13 mouse cellular contexts compared by ENCODE assay signal in genomic region chr11:34836272-34836671, GRCm38 (mm10). TPM values are rescaled to one million over a fixed set of nuclear protein-coding genes. Genes with fewer than 3 reads are reported as not detected.
A peak's percentile ranks its signal among the peaks of the same experiment; 100 is the strongest.
DNase-seq lines count a peak whose midpoint lies in the region; ATAC-seq and TF ChIP-seq lines count a peak whose summit lies in the region.
"Had no signal": no experiment of that assay in that cellular context is flagged by ENCODE, and none has a peak within 500 bp of the region (broad histone marks: within the 10 kb centered on the region; RNA-seq: fewer than 3 reads in every experiment).

No protein-coding gene starts in this region.

- no peak overlapping the region for H3K27ac ChIP-seq in gastrocnemius, adult 2 months
- no peak overlapping the region for H3K27ac ChIP-seq in lung, embryonic 14.5 days (ENCODE audit: low read depth)
- no peak overlapping the region for H3K27ac ChIP-seq in MEL (ENCODE audit: control insufficient read depth, low read depth, low read length)

- H3K4me1 ChIP-seq in lung, embryonic 14.5 days (ENCODE audit: insufficient read depth): 0 out of 2 replicates have a peak, but pooled peaks cover 3% of the 10 kb centered on the region
- peaks cover 0 to 8% of the 10 kb centered on the region in 2 experiments; a peak in 2 of 4 replicates for H3K4me1 ChIP-seq in MEL (ENCODE audit: control insufficient read depth in 1 of 2, insufficient read depth in 2 of 2, low read length in 2 of 2)

- no peaks in the 10 kb centered on the region for H3K27me3 ChIP-seq in lung, embryonic 14.5 days (ENCODE audit: insufficient read depth, low read length)
- H3K27me3 ChIP-seq in MEL (ENCODE audit: control insufficient read depth in 1 of 2, insufficient read depth in 2 of 2, low read length in 2 of 2): peaks cover under 1 to 3% of the 10 kb centered on the region in 2 experiments; a peak in 3 of 4 replicates

- peak; percentile 61 for TF ChIP-seq RAD21 in MEL (IDR thresholded peaks at IDR 0.05; ENCODE audit: low read depth, low read length)

- H3K9me3 ChIP-seq in lung, embryonic 14.5 days (ENCODE audit: low read depth, low read length): no peaks in the 10 kb centered on the region
- H3K9me3 ChIP-seq in MEL (replicated peaks; ENCODE audit: insufficient read depth, low read length): no peaks in the 10 kb centered on the region
- H3K9me3 ChIP-seq: G1E had no signal

- DNase-seq in gastrocnemius, adult 2 months: no peak
- no peak for DNase-seq in gastrocnemius, postnatal 10 days
- peak; percentile 64 for DNase-seq in lung, embryonic 14.5 days
- no peak for DNase-seq in lung, postnatal 25 days (ENCODE audit: low spot score)
- peak; percentile 53 for DNase-seq in MEL (ENCODE audit: low read depth, low spot score)
- peak; percentile 54 for DNase-seq in retina, embryonic 14.5 days (ENCODE audit: low spot score)
- no peak for DNase-seq in urinary bladder, postnatal 36 days (ENCODE audit: low spot score in 2 of 2)
- DNase-seq: adrenal gland, postnatal 14 days; cerebellum, adult 18-20 months; lung, postnatal 10 days; thymus, postnatal 14 days had no signal

- H3K4me2 ChIP-seq in lung, embryonic 14.5 days: no peak overlapping the region

- H3K36me3 ChIP-seq in lung, embryonic 14.5 days (ENCODE audit: insufficient read depth): no peaks in the 10 kb centered on the region
- H3K36me3 ChIP-seq in MEL (ENCODE audit: control insufficient read depth in 1 of 2, insufficient read depth in 2 of 2, low read length in 2 of 2): peaks cover 0 to 14% of the 10 kb centered on the region in 2 experiments; a peak in 2 of 4 replicates

- H3K79me2 ChIP-seq in MEL (ENCODE audit: control insufficient read depth, insufficient read depth, low read length, poor library complexity): peaks cover 17% of the 10 kb centered on the region

- no peak for TF ChIP-seq EP300 in MEL (IDR thresholded peaks at IDR 0.05; ENCODE audit: low read depth in 1 of 2, low read length in 2 of 2)

- ATAC-seq in lung, embryonic 14.5 days (ENCODE audit: insufficient read depth): no peak
- no peak for ATAC-seq in frontal cortex, adult (ENCODE audit: low TSS enrichment)

- WGBS in lung, embryonic 14.5 days: 43% methylated on average over 2 of the region's 2 CpGs

- H3K9ac ChIP-seq in lung, embryonic 14.5 days: no peak overlapping the region
- H3K9ac ChIP-seq in MEL (ENCODE audit: control insufficient read depth, low read depth, low read length, poor library complexity, severe bottlenecking): no peak overlapping the region

- no peak overlapping the region for H3K4me3 ChIP-seq in gastrocnemius, adult 2 months
- H3K4me3 ChIP-seq in lung, embryonic 14.5 days (ENCODE audit: low read depth, low read length): no peak overlapping the region
- H3K4me3 ChIP-seq in MEL (ENCODE audit: control insufficient read depth in 1 of 2, insufficient read depth in 1 of 2, low read depth in 2 of 2, low read length in 2 of 2): no peak overlapping the region

- TF ChIP-seq POLR2A in MEL (IDR thresholded peaks at IDR 0.05; ENCODE audit: control insufficient read depth in 1 of 2, insufficient read depth in 1 of 2, low read depth in 1 of 2, low read length in 2 of 2, poor library complexity in 1 of 2): no peak

- intact Hi-C loops in gastrocnemius, adult 2 months (cut with DNase I): loop anchor here (10.0 kb wide), 1 partner anchor 999 kb away; the partner anchor contains the start of gene Rars

- TF ChIP-seq CTCF in gastrocnemius, adult 2 months (IDR thresholded peaks at IDR 0.05): peak; percentile 33
- peak; percentile 49 for TF ChIP-seq CTCF in lung, embryonic 14.5 days (IDR thresholded peaks at IDR 0.05; ENCODE audit: low read depth)
- peak in 2 of 3 experiments; percentile 34 to 63; a peak in 4 of 6 replicates for TF ChIP-seq CTCF in MEL (IDR thresholded peaks at IDR 0.05 in 2 of 3, conservative IDR thresholded peaks at IDR 0.05 in 1 of 3; ENCODE audit: control insufficient read depth in 1 of 3, insufficient read depth in 1 of 3, low read depth in 2 of 3, low read length in 3 of 3, poor library complexity in 1 of 3, severe bottlenecking in 1 of 3)

TF ChIP-seq in MEL, 35 proteins besides CTCF, POLR2A, EP300 and RAD21:
- TF ChIP-seq JUND (IDR thresholded peaks at IDR 0.05; ENCODE audit: low read depth, low read length): no peak
- TF ChIP-seq ZC3H11A (IDR thresholded peaks at IDR 0.05; ENCODE audit: low read depth, low read length): peak; percentile 29; the same call in 1 of the 2 replicates
- TF ChIP-seq NELFE (IDR thresholded peaks at IDR 0.05; ENCODE audit: low read depth, low read length): no peak
- peak; percentile 50 for TF ChIP-seq SMC3 (IDR thresholded peaks at IDR 0.05; ENCODE audit: low read depth, low read length)
- TF ChIP-seq POLR2AphosphoS2 (IDR thresholded peaks at IDR 0.05; ENCODE audit: low read length): no peak

RNA-seq across cellular contexts. Expression of gene Spdl1, which starts 2.8 kb away (rescaled TPM):
- under 1 TPM; 0.14 to 0.18 TPM for total RNA-seq in gastrocnemius, adult 2 months (2021)
- 1 to 10 TPM; 2.6 to 3.5 TPM for total RNA-seq in gastrocnemius, postnatal 10 days (2021)
- polyA plus RNA-seq in lung, embryonic 14.5 days (2014; fragmentation: Nextera tagmentation; extraction: Ambion mirVana): 27.6 and 28.7 TPM in 2 replicates
- total RNA-seq in MEL (2012; rRNA removed): 35.5 and 36.3 TPM in 2 replicates
- 10 to 100 TPM in 1 of 2 experiments, not detected in 1; 24.2 TPM for polyA plus RNA-seq in MEL (2012; ENCODE audit: insufficient read depth in 1 of 2, insufficient read length in 2 of 2, low read depth in 1 of 2, low replicate concordance in 2 of 2, missing spikeins in 1 of 2)

RNA-seq across cellular contexts. Expression of gene Dock2, which starts 52.6 kb away (rescaled TPM):
- total RNA-seq in gastrocnemius, adult 2 months (2021): 1 to 10 TPM in 1 of 2 experiments, under 1 TPM in 1; 0.71 to 1.1 TPM
- total RNA-seq in gastrocnemius, postnatal 10 days (2021): 1 to 10 TPM; 1.5 to 2.5 TPM
- 1.3 and 1.5 TPM in 2 replicates for polyA plus RNA-seq in lung, embryonic 14.5 days (2014; fragmentation: Nextera tagmentation; extraction: Ambion mirVana)
- total RNA-seq in MEL (2012; rRNA removed): 56.3 and 60.9 TPM in 2 replicates
- 100 to 1,000 TPM in 1 of 2 experiments, 10 to 100 TPM in 1; 77.9 to 101 TPM for polyA plus RNA-seq in MEL (2012; ENCODE audit: insufficient read depth in 1 of 2, insufficient read length in 2 of 2, low read depth in 1 of 2, low replicate concordance in 2 of 2, missing spikeins in 1 of 2)

Comparison
In these comparisons a context has a peak if more than half of its experiments do, and no peak if none do; other contexts are left out.
1. DNase-seq: peak in lung, embryonic 14.5 days (single experiment), MEL (single experiment) and retina, embryonic 14.5 days (single experiment); none in gastrocnemius, adult 2 months (single experiment), gastrocnemius, postnatal 10 days (single experiment), lung, postnatal 25 days (single experiment) and urinary bladder, postnatal 36 days (0 of 2).
2. RNA of gene Dock2, which starts 52.6 kb away (total RNA-seq): 56.3 to 60.9 TPM in MEL; 1.5 to 2.5 TPM in gastrocnemius, postnatal 10 days and 0.71 to 1.1 TPM in gastrocnemius, adult 2 months; every median in the first group is over 10 times any median in the second.
3. Peak in every context shown above with its lines, with median percentiles within 50 percentile points of each other: CTCF ChIP-seq.